Mouse (Mus musculus): Measurements from ENCODE around the gene Srp9.

The Srp9 gene

DNA sequence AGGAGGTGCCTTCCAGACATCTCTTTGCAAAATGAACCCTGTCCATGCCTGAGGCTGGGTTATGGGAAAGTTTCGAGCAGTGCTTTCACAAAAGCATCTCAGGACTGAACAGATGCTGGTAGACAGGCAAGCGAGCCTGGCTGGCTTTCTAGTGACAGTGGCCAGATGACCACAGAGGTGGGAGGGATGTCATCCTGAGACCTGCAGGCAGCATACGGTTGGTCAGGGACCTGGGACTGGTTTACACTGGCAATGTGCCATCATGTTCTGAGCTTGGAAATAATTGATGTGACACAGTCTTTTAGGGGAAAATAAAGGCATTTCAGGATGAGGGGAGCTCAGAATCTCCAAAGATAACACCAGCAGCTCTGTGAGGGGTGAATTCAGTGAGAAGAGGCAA, 19.5 kb upstream of the Srp9 start:
- no peak for DNase-seq (ENCODE audit: low spot score)

- no peak for DNase-seq (ENCODE audit: low spot score)
Measured at GRCm38 (mm10) chr1:182107251-182107650, 17.3 kb upstream of the Srp9 start.

DNA sequence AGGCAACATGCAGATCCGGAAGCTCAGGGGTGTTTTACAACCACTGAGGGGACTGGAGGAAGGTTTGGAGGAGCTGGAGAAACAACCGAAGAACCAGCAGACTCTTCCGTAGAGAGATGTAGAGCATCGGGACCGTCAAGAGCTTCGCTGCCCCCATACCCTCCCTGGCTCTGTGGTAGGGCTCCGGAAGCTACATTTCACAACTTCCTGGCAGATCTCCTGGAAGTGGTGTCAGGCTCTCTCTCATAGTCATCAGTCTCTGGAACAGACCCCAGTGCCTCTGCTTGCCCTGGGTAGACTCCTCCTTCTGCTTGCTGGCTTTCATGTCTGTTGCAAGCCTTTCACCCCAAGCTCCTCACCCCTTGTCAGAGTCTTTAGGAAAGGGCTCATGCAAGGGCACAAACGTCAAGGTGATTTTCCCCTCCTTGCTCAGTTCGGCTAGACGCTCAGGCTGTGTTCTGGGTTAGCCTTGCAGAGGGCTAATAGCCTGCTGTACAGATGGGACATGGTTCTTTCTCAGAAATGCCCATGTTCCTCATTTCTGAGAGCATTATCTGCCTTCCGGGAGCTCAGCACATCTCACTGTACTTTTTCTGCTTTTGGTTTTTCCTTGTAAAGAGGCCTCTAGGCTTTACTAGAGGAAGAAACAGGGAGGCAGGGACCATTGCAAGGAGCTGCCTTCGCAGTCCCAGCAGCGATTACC, 16.0 kb upstream of the Srp9 start:
- no peak for DNase-seq (ENCODE audit: low spot score)

DNA sequence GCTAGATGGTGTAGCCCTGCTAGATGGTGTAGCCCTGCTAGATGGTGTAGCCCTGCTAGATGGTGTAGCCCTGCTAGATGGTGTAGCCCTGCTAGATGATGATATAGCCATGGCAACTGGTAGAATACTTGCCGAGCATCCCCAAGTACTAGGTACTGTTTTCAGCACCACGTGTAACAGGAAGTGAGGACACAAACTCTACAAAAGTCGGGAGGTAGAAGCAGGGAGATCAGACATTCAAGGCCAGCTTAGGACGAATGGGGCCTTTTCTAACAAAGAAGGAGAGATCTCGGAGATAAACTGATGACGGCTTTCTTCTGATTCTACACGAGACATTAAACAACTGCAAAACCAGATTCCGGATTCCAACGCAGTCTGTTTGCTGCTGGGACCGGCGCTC, 14.4 kb upstream of the Srp9 start:
- no peak for DNase-seq (ENCODE audit: low spot score)

DNA sequence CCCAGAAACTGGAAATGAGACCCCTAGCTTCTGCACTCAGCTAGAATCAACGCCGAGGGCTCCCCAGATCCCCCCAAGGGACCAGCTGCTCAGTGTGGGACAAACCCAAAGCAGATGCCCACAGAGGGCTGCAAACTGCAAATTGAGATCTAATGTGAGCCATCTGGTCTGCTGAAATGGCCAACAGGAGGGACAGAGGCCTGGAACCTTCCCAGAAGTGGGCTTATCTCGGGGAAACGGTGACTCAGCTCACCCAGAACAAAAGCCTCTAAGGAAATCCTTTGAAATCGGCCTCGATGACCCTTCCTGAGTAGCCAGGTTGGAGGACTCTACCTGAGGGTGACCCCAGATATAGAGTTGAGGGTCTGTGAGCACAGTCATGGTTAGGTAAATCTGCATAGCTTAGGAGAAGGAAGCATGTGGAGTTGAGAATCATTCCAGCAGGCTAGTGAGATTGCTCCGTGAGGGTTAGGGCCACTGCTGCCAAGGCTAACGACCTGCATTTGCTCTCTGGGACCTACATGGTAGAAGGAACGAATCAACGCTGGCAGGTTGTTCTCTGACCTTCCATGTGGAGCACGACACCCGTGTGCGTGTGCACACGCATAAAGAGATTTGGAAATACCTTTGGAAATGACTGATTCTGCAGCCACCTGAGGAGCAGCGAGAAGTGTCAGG, 13.7 kb upstream of the Srp9 start:
- DNase-seq (ENCODE audit: low spot score), result no peak

DNA sequence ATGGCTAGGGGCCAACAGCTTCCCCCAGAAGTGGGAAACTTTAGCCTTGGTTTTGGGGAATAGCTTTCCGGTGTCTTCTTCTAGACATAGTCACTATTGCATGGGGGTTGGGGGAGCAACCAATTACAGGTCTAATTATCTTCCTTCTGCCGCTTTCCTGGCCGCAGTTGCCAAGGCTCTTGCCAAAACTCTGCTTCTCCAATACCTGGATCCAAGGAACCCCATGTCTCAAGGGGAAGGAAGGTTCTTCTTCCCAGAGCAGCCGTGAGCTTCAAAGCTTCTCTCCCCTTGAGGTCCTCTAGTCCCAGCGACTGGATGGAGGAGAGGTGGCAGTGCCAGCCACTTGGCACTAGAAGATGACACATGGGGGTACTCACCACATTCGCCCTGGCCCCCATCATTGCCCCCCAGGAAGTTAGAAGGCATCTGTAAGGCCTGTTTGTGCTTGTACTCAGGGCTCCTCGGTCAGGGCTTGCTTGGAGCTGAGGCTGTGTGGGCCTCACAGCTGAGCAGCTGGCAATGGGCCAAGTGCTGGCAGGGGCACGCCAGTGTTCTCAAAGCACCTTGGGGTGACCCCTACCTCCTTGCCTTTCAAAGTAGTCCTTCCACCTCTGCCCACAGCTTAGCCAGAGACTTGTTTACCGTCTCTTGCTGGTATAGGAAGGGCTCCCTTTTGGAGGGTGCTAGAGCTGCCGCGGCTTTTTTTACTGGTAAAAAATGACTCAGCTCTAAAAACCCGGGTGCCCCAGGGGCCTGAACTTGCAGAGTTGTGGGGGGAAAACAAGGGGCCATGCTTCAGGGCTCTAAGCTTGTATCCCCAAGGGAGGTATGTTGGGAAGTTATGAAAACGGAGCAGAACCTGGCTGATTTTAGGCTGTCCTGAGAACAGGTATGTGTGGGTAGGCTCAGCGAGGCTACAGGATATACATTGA, 12.9 kb upstream of the Srp9 start:
- no peak for DNase-seq (ENCODE audit: low spot score)

DNA sequence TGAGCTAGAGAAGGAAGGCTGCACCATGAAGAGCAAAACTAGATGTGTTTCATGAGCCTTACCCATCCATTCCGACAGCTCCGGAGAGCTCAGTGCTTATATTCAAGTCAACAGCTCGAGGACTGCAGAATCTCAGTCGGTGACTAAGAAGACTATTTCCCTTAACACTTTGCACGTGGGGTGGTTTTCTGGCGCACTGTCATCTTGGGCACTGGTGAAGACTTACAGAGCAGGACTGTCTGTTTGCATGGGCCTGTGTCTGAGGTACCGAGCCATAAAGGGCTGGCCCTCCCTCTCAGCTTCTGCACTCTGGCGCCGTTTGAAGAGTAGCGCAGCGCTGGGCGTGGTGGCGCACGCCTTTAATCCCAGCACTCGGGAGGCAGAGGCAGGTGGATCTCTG, 12.2 kb upstream of the Srp9 start:
- no peak for DNase-seq (ENCODE audit: low spot score)

DNA sequence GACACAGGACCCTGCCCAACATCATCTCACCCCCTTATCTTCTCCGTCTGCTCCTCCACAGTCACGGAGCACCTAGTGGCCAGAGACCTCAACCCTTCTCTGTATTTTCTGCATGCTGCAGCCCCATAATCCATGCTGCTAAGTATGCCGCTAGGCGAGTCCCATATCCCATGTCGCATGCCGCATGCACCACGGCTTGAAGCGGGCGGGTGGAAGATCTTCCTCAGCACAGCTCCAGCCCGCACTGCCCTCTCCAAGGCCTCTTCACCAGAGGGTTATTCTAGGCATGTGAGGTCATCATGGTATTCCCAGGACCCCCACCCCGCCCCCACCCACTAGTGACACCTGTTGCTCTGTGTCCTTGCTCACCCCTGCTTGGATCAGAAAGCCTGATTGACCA, 11.4 kb upstream of the Srp9 start:
- DNase-seq (ENCODE audit: low spot score), result no peak

DNA sequence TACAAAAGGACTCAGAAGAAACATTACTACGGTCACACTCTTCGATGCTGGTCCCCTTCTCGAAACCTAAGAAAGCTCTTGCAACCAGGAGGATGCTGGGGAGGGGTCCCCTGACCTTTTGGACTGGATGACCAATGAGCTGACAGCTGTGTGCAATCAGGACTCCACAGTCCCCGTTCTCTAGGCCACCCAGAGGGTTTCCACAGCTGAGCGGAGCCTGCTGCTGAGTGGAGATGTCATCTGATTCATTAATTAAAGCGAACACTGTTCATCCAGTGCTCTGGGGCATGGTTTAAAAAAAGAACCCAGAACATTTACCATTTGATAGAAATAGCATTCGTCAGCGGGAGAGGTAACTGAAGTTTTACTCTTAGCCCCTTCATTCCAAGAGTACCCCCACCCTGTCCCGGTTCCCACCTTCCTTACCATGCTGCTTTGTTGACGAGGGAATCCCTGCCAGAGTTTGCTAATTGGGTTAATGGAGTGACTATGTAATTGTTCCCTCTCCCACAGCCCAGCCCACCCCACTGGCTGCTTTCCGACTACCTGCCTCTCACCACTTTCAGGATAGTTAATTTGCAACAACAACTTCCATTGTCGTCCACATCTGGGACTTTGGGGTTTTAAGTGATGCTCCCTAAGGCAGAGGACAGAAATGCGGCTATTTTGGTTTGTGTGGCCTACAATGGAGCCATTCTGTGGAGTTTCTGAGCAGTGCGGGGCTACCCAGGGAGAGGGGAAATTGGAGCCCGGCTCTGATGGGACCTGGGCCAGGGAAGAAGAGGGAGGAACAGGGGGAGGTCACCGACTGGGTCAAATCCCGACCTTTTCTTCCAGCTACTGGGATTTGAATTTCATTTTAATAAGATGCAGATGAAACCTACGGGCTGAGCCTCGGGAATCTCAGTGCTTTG, 10.7 kb upstream of the Srp9 start:
- peak; percentile 28 for DNase-seq (ENCODE audit: low spot score)

DNA sequence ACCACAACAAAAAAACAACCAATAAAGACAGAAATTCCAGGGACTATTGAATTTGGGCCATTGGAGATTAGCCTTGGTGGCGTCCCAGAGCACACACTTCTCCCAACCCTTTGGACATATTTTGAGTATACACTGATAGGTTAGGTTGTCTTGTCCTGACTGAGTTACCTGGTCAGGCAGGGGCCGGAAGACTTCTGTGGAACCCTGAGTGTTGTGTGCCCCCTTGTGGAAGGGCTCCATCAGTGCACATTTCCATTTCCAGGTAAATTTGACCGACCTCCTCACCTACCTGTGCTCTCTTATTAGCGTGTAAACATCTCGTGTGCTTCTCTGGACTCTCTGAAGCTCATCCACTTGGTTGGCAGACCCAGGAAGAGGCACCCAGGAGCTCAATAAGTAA, 9.3 kb upstream of the Srp9 start:
- peak; percentile 50 for DNase-seq (ENCODE audit: low spot score)

GRCm38 (mm10) chr1:182115651-182116408, 8.7 kb upstream of the Srp9 start:
- peak; percentile 30 for DNase-seq (ENCODE audit: low spot score)

DNA sequence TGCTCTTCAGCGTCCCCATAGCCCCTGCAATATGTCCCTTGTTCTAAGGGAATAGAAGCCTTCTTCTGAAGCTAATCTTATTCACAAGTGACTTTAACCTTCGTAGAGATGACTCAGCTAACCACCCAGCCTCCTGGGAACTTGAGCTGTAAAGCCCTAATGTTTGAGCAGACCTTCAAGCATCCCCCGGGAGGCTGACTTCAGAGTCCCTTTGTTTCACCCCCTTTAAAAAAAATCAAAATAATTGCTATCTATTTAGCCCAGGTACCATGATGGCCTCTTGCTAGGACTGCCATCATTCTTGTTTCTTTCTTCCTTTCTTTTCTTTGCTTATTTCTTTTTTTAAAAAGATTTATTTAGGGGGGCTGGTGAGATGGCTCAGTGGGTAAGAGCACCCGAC, 2.1 kb upstream of the Srp9 start:
- DNase-seq (ENCODE audit: low spot score), result no peak

GRCm38 (mm10) chr1:182124924-182125368, 409 bp downstream of the Srp9 start:
- peak; percentile 85 for DNase-seq (ENCODE audit: low spot score)

GRCm38 (mm10) chr1:182130830-182131229, 6.3 kb downstream of the Srp9 start:
- DNase-seq (ENCODE audit: low spot score), result no peak

DNA sequence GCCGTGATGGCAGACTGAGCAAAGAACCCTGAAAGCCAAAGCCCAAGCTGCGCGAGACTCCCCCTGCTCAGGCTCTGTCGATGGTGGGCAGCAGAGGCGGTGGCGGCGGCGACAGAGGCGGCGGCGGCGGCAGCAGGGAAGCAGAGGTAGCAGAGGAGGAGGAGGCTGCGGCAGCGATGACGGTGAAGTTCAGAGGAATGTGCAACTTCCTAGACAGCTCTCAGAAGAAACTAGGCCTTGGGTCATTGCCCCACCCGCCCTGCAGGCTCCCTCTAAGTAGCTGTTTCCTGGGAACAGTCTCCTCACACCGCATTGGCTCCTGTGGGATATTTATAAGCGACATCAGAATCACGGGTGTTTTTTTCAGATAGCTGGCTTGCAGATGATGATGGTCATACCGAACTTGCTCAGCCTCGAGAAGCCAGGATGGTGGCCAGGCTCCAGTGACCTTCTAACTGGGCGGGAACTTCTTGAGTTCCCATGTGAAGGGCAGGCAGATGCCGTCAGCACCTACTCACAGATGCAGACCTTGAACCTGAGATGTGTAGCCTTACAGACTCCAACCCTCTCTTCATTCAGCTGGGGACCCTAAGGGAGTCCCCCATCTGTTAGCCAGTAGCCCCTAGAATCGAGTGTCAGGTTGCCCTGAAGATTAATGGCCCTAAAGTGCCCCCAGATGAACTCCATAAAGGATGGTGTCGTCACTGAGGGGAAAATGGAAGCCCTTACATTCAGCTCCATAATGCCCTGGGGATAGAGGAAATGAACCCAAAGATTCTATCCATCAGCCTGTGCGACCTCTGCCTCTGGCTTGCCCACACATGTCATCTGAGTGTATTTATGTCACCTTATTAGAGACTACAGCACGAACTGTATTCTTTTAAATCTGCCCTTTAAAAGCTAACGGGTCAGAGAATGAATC, 12.9 kb downstream of the Srp9 start:
- DNase-seq (ENCODE audit: low spot score), result no peak

- DNase-seq (ENCODE audit: low spot score), result no peak
Measured at GRCm38 (mm10) chr1:182138172-182138571, 13.6 kb downstream of the Srp9 start.

DNA sequence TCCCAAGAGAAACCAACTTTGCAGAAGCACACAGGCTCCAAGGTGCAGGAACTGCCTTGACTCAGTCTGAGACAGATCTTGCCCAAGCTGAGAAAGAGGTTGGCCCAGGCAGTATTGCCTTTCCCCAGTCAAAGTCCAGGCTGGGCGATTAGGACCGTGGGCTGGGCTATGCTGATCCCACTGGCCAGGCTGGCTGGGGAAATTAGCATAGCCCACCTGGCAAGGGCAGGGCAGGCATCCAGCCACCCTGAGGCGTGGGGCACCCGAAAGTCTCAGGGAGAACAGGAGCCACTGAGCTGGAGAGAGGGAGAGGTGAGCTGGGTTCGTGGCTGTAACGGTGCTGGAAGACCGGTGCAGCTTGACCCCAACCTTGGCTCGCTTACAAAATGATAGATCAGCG, 15.4 kb downstream of the Srp9 start:
- no peak for DNase-seq (ENCODE audit: low spot score)

- DNase-seq (ENCODE audit: low spot score), result peak; percentile 85
Measured at GRCm38 (mm10) chr1:182140370-182140769, 15.8 kb downstream of the Srp9 start.

GRCm38 (mm10) chr1:182142725-182143124, 18.2 kb downstream of the Srp9 start:
- DNase-seq (ENCODE audit: low spot score), result no peak

- DNase-seq (ENCODE audit: low spot score), result no peak
Measured at GRCm38 (mm10) chr1:182143288-182143687, 18.8 kb downstream of the Srp9 start.

Measured in layer of hippocampus, adult 11-12 months (tissue).